Mouse (Mus musculus) kidney, adult 18-20 months (tissue): Measurements from ENCODE around the gene Dop1a.

ENCODE experiments used
- DNase-seq: peaks from one replicate; pipeline ENCODE4 v3.0.0; 2021

Gene Dop1a

GRCm38 (mm10) chr9:86507437-86507836 is 40.5 kb downstream of the Dop1a start:
- DNase-seq: no peak

DNA sequence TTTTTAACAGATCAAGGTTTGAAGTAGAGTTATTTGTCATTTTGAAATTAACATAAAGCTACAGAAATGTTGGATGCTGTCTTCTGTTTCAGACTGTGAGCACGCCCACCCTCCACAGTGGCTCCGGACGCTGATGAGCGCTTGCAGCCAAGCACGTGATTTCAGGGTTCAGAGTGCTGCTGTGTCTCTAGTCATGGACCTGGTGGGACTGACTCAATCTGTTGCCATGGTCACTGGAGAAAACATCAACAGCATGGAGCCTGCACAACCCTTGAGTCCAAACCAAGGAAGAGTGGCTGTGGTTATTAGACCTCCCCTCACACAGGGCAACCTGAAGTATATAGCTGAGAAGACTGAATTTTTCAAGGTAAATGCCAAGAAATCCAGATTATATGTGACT is 46.8 kb downstream of the Dop1a start:
- DNase-seq: no peak

DNA sequence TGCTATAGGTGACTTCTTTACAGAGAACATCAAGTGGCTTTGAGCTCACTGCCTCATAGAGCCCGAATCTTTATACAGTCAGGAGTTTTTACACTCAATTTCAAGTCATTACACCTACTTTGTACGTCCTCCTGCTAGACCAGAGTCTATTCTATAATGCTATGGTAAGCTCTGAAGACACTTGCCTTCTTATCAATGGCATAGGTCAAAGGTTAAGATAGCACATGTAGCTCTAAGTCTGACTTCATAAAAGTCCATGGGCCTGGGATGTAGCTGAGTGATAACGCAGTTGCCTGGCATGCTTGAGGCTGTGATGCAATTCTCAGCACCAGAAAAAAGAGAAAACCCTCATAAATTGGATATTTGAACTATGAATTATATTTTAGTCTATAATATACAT is 47.4 kb downstream of the Dop1a start:
- DNase-seq: no peak

GRCm38 (mm10) chr9:86514798-86515197 is 47.8 kb downstream of the Dop1a start:
- DNase-seq: no peak

DNA sequence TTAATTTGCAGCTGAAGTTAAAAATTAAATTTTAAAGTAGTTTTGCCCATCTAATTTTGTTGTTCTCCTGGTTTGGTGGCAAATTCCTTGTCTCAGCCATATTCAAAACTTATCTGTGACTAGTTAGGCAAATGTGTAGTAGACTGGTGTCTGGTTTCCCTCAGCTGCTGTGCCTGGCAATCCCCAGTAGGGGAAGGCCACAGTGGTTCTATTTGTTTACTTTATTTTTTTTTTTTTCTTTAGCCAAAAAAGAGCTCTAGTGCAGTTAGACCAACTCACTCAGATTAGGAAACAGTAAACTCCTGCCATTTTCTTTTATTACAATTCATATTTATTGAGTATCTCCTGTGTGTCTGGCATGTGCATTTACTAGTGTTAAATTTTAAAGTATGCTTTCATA is 55.4 kb downstream of the Dop1a start:
- no peak for DNase-seq

GRCm38 (mm10) chr9:86525600-86525999 is 58.6 kb downstream of the Dop1a start:
- DNase-seq: no peak

- DNase-seq: no peak
Measured at GRCm38 (mm10) chr9:86534071-86534470, 67.1 kb downstream of the Dop1a start.

DNA sequence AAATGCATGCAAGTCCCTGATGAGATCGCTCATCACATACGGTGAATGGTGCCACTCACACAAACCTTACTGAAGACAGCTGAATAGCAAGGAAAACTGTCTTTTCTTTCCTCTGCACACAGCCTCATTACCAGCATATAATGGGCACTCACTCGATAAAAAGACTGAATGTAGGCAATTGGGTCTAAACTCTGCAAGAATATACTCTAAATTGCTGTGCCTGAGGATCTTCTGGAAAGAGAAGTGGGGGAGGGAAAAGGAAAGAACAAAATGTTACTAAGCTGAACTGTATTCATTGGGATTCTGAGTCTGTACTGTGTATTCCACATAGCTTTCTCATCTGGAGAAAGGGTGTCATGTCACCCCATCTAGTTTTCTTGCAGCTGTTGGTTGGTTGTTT is 76.5 kb downstream of the Dop1a start:
- no peak for DNase-seq

DNA sequence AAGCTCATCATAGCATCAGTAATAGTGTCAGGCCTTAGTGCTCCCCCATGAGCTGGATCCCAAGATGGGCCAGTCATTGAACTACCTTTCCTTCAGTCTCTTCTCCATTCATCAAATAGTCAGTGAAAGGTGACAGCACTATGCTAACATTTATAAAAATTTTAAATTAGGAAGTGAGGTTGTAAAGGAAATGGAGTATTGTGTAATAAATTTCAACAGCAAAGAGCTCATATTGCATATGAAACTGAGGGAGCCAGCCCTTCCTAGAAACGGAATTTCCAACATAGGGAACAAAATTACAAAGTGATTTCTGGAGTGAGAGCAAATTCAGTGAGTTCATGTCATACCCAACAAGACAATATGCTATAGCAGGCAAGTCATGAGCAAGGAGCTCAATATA is 77.6 kb downstream of the Dop1a start:
- no peak for DNase-seq

DNA sequence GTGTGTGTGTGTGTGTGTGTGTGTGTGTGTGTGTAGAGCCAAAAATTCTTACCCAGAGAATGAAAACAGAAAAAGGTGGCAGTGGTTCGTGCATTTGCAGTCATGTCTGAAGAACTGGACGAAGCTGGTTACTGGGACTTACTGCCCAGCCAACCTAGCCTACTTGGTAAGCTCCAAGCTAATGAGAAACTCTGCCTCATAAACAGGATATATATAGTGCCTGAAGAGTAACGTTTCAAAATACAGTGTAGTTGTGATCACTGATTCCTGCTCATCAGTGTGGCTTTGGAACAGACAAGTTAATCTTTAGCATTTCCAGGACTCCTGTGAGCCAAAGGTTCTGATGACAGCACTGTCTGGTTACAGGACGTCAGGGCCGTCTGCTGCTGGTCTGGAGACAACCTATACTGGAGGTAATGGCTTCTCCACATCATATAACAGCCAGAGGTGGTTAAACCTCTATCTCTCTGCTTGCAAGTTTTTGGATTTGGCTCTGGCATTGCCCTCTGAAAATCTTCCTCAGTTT is 82.7 kb downstream of the Dop1a start:
- no peak for DNase-seq

- DNase-seq: no peak
Measured at GRCm38 (mm10) chr9:86550717-86551116, 83.8 kb downstream of the Dop1a start.

DNA sequence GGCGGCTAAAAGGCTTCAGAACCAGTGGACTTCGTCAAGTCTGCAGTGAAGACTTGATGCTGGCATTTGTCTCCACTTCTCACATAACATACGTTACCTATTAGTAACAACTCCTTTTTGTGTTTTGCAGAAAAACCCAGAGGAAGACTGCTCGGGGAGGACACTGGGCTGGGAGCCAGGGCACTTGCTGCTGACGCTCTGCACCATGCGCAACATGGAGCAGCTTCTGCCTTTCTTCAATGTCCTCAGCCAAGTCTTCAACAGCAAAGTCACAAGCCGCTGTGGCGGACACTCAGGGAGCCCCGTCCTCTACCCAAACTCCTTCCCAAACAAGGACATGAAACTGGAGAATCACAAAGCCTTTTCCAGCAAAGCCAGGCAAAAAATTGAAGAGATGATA is 86.9 kb downstream of the Dop1a start:
- DNase-seq: no peak

GRCm38 (mm10) chr9:86554641-86555040 is 87.7 kb downstream of the Dop1a start:
- no peak for DNase-seq

- DNase-seq: peak; percentile 44
Measured at GRCm38 (mm10) chr9:86560543-86560942, 93.6 kb downstream of the Dop1a start.

GRCm38 (mm10) chr9:86569314-86569910 is 102.5 kb downstream of the Dop1a start:
- DNase-seq: peak; percentile 45

DNA sequence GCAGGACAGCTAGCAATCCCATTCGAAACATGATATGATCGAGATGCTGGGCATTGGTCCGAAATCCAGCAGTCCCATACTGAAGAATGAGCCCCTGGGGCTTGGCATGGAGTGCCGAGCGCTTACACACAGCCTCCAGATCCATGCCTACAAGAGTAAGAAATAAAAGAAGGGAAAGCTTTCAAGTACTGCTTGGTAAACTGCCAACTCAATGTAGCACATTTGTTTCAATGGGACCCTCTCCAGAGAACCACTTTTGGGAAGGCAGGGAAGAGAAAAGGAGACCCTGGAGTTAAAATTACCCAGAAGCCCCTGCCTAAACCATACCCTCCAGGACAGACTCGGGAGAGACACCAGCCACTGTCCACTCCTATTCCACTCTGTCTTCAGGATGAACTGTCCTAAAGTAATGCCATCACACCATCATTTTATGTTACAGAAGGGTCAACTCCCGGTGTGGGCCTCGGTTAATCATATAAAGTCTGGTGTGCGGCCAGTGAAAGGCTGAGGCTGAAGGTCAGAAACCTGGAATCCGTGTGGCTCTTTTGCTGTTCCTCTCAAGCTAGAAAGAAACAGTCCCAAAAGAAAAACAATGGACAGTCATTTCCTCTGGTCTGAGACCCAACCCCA is 103.4 kb downstream of the Dop1a start:
- peak; percentile 32 for DNase-seq

DNA sequence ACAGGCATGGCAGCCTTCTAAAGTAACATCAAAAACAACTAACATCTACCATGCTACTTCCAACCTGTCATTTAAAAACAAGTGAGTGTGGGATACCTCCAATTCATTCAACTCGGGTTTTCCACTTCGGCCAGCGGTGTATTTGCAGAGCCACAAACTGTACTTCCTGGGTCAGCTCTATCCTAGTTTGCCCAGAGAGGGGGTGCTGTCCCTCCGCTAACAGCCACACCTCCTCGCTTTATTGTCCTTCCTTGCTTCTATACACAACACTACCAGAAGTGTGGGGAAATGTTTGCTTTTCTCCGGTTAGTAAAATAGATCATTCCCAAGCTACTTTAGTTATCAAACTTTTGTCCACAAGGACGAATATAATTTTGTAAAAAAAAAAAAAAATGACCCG is 104.0 kb downstream of the Dop1a start:
- no peak for DNase-seq

- DNase-seq: peak; percentile 96
Measured at GRCm38 (mm10) chr9:86571540-86572135, 104.7 kb downstream of the Dop1a start, which contains the start of the genes Pgm3 and Rwdd2a. Pgm3 (minus strand) TSS chr9:86571842. Rwdd2a (plus strand) TSS chr9:86571991.

- no peak for DNase-seq
Measured at GRCm38 (mm10) chr9:86572196-86572595, 105.2 kb downstream of the Dop1a start.

DNA sequence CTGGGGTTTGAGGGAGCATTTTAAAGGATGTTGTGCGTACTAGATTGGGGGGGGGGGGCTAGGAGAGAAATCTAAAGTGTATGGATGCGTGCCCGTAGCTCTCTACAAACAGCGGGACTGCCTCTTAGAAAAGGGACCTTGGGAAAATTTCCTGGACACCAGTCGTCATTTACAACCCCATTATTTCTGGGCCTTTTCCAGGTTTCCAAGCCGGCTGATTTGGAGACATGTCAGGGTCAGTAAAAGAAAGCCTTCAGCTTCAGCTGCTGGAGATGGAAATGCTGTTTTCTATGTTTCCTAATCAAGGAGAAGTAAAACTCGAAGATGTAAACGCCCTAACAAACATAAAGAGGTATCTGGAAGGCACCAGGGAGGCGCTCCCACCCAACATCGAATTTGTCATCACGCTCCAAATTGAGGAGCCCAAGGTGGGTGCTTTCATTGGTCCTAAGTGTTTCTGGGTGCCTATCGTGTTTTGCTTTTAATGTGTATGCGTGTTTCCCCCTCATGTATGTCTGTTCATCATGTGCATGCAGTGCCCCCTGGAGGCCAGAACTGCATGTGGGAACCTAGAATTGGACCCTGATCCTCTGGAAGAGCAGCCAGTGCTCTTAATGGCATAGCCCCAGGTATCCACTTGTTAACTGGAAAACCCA is 105.8 kb downstream of the Dop1a start:
- DNase-seq: peak; percentile 87

DNA sequence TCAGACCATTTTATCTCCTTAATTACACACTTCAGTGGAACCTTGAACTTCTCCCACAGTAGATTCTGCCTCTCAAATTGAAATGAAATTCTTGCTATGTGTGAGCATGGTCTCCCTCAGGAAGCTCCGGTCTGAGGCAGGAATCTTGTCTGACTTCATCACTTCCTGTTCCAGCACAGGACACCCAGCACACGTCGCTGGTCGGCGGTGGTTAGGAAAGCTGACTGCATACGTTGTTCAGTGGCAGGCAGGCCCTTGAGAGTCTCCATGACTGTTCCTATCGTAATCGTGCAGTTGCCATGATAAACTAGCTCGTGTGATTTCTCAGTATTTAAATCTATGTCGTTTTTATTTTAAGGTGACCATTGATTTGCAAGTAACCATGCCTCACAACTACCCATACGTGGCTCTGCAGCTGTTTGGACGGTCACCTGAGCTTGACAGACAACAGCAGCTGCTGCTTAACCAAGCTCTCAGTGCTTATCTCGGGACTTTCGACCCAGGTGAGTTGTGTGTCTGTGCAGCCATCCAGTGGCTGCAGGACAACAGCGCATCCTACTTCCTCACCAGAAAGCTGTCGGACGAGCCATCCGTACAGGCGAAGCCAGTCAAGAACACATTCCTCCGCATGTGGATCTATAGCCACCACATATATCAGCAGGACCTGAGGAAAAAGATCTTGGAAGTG is 106.8 kb downstream of the Dop1a start:
- DNase-seq: no peak

DNA sequence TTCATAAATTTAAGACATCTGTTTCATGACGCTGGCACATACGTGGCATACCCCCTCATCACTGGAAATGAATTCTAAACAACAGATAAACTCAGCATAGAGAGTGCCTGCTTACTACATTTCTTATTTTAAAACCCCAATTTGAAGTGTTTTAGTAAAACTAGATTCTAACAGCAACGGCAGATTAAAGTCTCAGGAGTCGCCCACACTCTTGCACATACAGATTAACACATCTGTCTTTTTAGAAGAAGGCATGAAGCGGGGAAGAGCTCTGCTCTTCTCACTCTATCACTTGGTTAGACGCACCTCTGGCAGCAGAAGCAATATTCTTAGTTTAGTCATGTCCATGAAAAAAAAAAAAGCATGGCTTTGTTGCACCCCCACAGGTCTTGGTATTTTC is 108.2 kb downstream of the Dop1a start:
- no peak for DNase-seq

DNA sequence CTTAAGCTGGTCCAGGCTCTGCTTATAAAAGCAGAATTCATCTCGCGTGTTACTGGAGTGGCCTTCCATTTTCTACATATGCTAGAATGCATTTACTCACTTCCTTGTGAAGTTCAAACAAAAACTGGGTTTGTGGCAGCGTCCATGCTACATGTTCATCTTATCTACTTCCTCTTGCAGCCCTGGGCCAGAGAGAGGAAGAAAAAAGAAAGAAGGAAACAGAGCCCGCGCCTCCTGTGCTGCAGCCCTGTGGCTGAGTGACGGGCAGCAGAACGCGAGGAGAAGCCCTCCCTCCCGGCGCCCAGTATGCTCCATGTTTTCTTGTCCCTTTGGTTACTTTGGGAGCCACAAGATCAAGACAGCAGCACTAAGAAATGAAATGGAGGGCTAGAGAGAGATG is 112.7 kb downstream of the Dop1a start:
- DNase-seq: no peak
